Mouse (Mus musculus) brain, embryonic 14.5 days (tissue): ENCODE results near the gene Tgfbr3l. TPM values are rescaled to one million over a fixed set of nuclear protein-coding genes. Genes with fewer than 3 reads are reported as not detected.

Experiments
- DNase-seq: peaks from one replicate; pipeline ENCODE4 v3.0.0-alpha.2; 2011; ENCODE audit warnings: low read depth
- CTCF ChIP-seq: fragments of 200-500 bp; IDR thresholded peaks from 2 replicates; pipeline ENCODE4 v1.5.1; 2012; ENCODE audit warnings: inconsistent platforms, mild to moderate bottlenecking, moderate library complexity, borderline replicate concordance; ENCODE audit not compliant: insufficient read depth, insufficient read length; ENCODE audit errors: extremely low read depth
- POLR2A ChIP-seq: fragments of 200-500 bp; IDR thresholded peaks from 2 replicates; pipeline ENCODE4 v1.6.1; 2012; ENCODE audit warnings: mild to moderate bottlenecking, inconsistent platforms, borderline replicate concordance; ENCODE audit not compliant: poor library complexity, insufficient read depth, insufficient read length, severe bottlenecking; ENCODE audit errors: extremely low read depth
- polyA plus RNA-seq: library from polyadenylated mRNA; depleted of rRNA; stranded (reverse); fragments of >200 nt; gene quantifications from 2 replicates; pipeline ENCODE4 v1.2.3, GENCODE M21; 2012

Tgfbr3l gene
- polyA plus RNA-seq, 1 experiment = 47.4 TPM

DNA sequence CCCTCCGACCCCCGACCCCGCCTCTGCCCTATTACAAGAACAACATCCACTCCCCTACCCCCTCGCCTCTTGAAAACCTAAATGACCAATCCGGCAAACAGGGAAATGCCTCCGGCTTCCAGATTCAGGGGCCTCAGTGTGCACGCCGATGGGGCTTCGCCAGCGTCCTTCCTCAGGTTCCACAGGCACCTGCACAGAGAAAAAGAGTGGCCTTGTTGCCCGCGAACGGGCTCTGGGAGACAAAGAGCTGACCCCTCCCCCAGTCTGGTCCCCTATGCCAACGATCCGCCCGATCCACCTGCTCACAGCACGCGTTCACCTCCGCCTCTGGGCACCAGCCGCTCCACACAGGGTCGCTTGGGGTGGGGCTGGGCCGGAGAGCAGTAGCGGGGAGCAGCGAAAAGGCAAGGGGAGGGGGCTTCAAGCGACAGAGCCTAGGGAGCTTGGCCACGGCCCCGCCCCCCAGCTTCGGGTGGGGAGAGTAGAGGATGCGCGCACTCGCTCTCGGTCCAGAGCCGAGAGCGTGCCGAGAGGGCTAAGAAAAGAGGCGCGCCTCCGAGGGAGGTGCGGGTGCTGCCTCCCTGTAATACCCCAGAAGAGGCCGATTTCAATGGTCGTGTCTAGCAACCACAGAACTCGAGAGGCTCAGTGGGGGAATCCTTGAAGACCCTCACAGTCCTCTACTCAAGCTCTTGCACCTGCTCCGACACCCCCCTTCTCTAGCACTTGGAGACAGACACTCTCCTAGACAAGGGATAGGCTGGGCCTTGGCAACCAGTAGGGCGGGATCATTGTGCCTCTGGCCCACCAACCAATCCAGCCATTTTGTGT lies 31.0 kb upstream of the Tgfbr3l start, which contains the start of gene Prr36:
TSS of gene Prr36 (minus strand) at position 669 of the 831 bp plus-strand sequence.
- TF ChIP-seq POLR2A = peak; percentile 59; the same call in 1 of the 2 replicates
- no peak for TF ChIP-seq CTCF

DNA sequence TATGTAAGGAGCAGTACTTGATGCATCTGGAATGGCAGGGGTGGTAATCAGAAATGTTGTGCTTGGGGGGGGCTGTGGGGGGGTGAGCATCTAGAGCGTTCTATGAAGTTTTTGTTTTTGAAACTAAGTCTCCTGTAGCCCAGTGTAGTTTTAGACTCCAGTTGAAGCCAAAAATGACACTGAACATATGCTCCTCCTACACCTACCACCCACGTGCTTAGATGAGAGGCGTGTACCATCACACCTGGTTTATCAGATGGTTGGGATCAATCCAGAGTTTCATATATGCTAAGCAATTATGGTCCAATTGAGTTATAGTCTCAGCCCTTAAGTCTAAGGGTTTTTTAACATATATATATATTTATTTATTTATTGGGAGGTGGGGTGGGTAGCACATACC lies 28.4 kb upstream of the Tgfbr3l start:
- no peak for DNase-seq
- TF ChIP-seq POLR2A (no peak), CTCF (no peak)

More for the DNA sequence above, 31.0 kb upstream of the Tgfbr3l start, which contains the start of gene Prr36:
- peak; percentile 96 for DNase-seq

DNA sequence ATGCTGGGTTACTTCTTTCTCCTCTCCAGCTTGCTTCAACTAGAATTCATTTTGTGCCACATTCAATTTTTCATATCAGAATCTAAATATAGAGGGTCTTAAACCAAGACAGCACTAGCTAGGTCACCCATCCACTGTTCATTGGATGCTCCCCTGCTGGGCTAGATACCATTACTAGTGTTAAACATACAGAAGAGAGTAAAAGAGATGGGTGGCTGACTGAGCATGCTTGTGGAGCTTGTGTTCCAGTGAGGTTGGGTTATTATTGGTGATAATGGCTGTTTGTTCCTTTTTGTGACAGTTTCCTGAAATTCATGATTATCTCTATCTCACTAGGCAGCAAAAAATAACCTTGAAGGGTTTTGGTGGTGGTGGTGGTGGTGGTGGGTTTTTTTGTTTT lies 26.0 kb upstream of the Tgfbr3l start:
- DNase-seq = no peak
- no peak for TF ChIP-seq POLR2A
- no peak for TF ChIP-seq CTCF

DNA sequence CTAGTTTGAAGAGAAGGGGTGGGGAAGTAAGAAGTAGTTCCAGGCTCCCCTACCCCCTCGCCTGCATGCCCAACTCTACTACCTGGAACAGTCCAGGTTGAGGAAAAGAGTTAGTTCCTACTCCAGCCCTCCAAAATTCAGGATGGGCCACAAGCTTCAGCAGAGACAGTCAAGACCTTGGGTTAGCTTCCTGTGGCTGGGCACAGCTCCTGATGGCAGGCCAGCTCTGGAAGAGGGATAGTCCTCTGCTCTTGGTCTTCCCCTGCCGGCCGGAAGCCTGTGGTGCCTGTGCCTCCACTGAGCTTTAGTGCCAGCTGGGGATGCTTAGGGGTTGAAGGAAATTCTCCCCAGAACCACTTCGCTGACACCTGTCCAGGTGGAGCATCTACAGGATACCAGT lies 21.7 kb upstream of the Tgfbr3l start:
- DNase-seq = no peak
- TF ChIP-seq CTCF (no peak), POLR2A (no peak)

DNA sequence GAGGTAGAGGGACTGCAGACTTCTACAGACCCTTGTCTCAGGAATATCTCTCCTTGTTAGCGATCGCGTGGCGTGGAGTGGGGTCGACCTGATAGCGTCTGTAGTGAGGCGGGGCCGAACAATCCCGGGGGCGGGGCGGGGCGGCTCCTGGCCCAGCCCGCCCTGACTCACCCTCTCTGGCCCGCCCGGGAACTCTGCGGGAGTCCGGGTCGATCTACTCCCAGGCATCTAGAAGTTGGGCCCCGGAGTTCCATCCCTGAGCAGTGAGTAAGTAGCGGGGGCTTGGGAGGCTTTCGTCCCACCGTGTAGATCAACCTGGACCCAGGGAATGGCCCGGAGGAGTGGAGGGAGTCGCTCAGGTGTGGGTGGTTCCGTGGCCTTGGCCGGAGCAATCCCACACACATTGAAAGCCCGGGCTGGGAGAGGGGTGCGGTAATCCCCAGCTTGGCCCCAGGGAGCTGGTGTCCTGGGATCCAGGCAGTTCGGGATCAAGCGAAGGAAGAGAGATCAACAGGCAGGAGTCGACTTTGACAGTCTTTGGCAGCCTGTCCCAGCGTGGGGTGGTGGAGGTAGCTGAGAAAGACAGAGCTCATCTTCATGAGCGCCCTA lies 21.2 kb upstream of the Tgfbr3l start, which contains the start of gene Lrrc8e:
TSS of gene Lrrc8e (plus strand) at position 89 of the 609 bp plus-strand sequence.
- DNase-seq = no peak
- TF ChIP-seq POLR2A (no peak), CTCF (no peak)

DNA sequence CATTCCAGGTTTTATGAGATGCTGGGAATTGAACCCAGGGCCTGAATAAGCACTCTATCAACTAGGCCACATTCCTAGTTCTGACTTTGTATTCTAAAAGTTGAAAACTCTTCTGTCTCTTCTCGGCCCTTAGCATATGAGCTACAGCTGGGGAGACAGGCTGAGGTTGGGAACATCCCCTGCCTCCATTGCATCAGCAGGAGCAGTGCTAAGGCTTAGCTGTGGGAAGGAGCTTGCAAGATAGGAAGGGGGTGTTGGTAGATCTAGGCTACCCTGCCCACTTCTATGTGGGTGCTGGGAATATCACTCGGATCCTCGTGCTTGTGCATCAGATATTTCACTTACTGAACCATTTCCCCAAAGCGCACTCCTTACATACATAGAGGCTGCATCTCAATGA lies 20.1 kb upstream of the Tgfbr3l start:
- DNase-seq = no peak
- TF ChIP-seq POLR2A (no peak), CTCF (no peak)

DNA sequence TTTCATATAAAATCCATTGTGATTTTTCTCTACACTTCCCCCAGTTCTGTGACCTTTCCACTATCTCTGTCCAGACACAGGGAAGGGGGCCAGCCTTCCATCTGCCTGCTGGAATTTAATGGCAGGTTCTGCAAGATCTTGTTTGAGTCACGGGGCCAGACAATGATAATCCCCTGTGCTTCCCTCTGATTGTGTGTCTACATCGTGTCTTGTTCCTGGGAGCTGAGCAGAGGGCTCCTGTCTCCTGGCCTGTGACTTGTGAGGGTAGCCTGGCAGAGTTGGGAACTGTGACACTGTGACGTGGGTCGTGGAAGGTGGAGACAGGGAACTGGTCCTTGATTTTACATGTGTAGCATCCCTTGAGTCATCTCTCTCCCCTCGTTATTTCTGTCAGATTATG lies 18.2 kb upstream of the Tgfbr3l start:
- no peak for DNase-seq
- no peak for TF ChIP-seq POLR2A
- TF ChIP-seq CTCF = no peak

DNA sequence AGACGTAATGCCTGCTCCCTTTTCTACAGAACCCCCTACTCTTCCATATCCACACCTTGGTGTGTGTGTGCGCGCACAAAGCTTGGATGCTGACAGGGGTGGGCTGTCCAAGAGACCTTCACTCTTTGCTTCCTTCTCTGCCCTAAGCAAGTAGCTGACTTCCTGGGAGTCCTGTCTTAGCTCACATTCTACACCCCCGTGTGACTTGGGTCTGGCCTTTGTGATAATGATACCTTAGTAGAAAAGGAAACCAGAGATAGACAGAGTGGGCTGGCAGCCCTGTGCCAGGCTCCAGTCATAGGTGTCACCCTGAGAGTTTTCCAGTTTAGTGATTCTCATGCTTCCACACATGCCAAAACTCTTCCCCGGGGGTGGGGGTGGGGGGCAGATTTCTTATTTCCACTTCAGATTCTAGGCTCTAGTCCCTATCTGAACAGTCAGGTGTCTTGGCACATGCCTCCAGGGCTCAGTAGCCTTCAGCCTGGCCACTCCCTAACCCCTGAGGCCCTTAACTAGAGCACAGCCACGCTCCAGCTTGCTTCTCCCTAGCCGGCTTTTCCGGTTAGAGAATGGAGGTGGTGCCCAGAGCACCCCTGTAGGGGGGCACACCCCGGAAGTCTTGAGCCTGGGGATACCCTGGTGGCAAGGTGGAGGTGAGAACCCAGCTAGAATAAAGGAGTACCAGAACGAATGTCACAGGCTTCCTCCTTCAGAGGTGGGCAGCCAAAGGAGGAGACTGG lies 17.2 kb upstream of the Tgfbr3l start:
- DNase-seq = no peak
- TF ChIP-seq POLR2A (no peak), CTCF (no peak)

DNA sequence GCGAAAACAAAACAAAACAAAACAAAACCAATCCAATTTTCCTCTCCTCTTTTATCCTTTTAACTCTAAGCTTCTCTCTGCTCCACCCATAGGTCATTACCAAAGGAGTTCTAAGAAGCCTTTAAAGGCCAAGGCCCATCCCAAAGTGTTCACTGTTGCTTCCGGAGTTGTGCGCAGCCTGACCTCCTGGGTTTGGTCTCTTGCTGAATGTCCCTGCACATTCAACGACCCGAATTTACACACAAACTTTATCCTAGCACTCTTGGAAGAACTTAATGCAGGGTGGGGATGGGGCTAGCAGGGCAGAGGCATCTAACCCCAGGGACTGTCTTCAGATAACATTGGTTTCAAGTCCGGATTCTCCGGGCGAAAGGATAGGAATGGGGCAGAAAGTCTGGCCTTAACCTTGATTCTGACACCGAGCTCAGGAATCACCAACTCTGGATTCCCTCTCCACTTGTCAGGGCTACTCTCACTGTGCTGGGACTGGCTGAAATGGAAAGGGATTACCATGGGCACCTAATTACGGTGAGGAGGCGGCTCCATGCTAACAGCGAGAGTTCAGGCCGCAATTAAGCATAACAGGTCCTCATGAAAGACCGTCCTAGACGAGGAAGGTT lies 10.1 kb upstream of the Tgfbr3l start:
- DNase-seq = no peak
- no peak for TF ChIP-seq POLR2A

DNA sequence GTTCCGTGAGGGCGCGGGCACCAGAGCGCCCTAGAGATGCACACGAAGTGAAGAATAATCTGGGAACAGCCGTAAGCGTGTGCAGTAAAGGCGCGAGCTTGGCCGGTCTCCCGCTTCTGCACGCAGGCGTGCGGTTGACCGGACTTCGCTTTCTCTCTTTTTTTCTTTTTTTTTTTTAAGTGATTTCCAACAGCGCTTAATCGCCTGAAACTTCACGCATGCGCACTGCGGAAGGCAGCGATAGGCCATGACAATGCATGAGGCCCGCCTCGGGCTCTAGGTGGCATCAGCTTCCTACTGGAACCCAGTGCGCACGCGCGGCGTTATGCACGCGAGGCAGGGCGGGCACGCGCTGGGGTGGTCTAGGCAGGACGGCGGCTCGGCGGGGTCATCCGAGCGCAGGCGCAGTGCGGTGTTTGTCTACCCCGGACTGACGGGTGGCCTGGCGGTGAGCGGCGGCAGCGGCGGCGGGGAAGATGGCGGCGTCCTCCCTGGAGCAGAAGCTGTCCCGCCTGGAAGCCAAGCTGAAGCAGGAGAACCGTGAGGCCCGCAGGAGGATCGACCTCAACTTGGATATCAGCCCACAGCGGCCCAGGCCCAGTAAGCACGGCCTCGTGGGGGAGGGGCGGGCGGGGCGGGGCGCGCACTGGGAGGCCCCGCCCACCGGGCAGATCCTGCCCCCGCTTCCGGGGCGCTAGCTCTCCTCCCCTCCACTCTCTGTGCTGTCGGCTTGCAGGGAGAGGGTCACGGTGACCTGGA lies 9.4 kb upstream of the Tgfbr3l start, which contains the start of the genes Map2k7 and Gm49320:
TSS of gene Map2k7 (plus strand) at position 307 of the 759 bp plus-strand sequence.
TSS of gene Gm49320 (plus strand) at position 432 of the 759 bp plus-strand sequence.
- TF ChIP-seq POLR2A (peak; percentile 58), CTCF (peak; percentile 55)
- peak; percentile 100 for DNase-seq
